Mouse (Mus musculus) brain, adult 2 months (tissue): ENCODE results near the gene Ankrd28.
"Not testable (repeated sequence)": the region's sequence is repeated elsewhere in the genome, so short reads cannot be mapped to it uniquely, and the experiment has no call there.

Source experiments
- DNase-seq: peaks from one replicate; pipeline ENCODE4 v3.0.0; 2011; ENCODE audit warnings: low read depth, low spot score

Gene Ankrd28

GRCm38 (mm10) chr14:31793979-31794775 lies 36.3 kb downstream of the Ankrd28 start:
- peak; percentile 51 for DNase-seq

GRCm38 (mm10) chr14:31790797-31791196 lies 39.7 kb downstream of the Ankrd28 start:
- peak; percentile 57 for DNase-seq

- no peak for DNase-seq
Observed at GRCm38 (mm10) chr14:31786906-31787305, 43.5 kb downstream of the Ankrd28 start.

- no peak for DNase-seq
Observed at GRCm38 (mm10) chr14:31785681-31786080, 44.8 kb downstream of the Ankrd28 start.

- DNase-seq = no peak
Observed at GRCm38 (mm10) chr14:31784975-31785374, 45.5 kb downstream of the Ankrd28 start.

- DNase-seq = peak; percentile 91
Observed at GRCm38 (mm10) chr14:31781309-31782049, 49.0 kb downstream of the Ankrd28 start.

GRCm38 (mm10) chr14:31780412-31781233 lies 49.8 kb downstream of the Ankrd28 start:
- peak; percentile 88 for DNase-seq

- DNase-seq = no peak
Observed at GRCm38 (mm10) chr14:31773518-31773917, 56.9 kb downstream of the Ankrd28 start.

GRCm38 (mm10) chr14:31772251-31772650 lies 58.2 kb downstream of the Ankrd28 start:
- DNase-seq = no peak

- peak; percentile 78 for DNase-seq
Observed at GRCm38 (mm10) chr14:31768531-31768930, 61.9 kb downstream of the Ankrd28 start.

- DNase-seq = no peak
Observed at GRCm38 (mm10) chr14:31764083-31764482, 66.4 kb downstream of the Ankrd28 start.

GRCm38 (mm10) chr14:31761727-31762126 lies 68.7 kb downstream of the Ankrd28 start:
- no peak for DNase-seq

- DNase-seq = no peak
Observed at GRCm38 (mm10) chr14:31759195-31759594, 71.3 kb downstream of the Ankrd28 start.

GRCm38 (mm10) chr14:31758410-31758809 lies 72.0 kb downstream of the Ankrd28 start:
- DNase-seq = not testable (repeated sequence)

GRCm38 (mm10) chr14:31748239-31748873 lies 82.1 kb downstream of the Ankrd28 start:
- no peak for DNase-seq

- no peak for DNase-seq
Observed at GRCm38 (mm10) chr14:31742523-31742922, 87.9 kb downstream of the Ankrd28 start.

GRCm38 (mm10) chr14:31734811-31735210 lies 95.6 kb downstream of the Ankrd28 start:
- no peak for DNase-seq

GRCm38 (mm10) chr14:31727522-31727921 lies 102.9 kb downstream of the Ankrd28 start:
- no peak for DNase-seq

GRCm38 (mm10) chr14:31722746-31723145 lies 107.7 kb downstream of the Ankrd28 start:
- no peak for DNase-seq

GRCm38 (mm10) chr14:31721256-31721655 lies 109.2 kb downstream of the Ankrd28 start:
- DNase-seq = no peak

GRCm38 (mm10) chr14:31718332-31718731 lies 112.1 kb downstream of the Ankrd28 start:
- DNase-seq = no peak
